Mouse (Mus musculus) kidney, adult 9 months (tissue): ENCODE results near the gene Sema3a.
A peak's percentile ranks its signal among the peaks of the same experiment; 100 is the strongest.
"Not testable (repeated sequence)": the region's sequence is repeated elsewhere in the genome, so short reads cannot be mapped to it uniquely, and the experiment has no call there.

ENCODE experiments used
- DNase-seq: peaks from one replicate; pipeline ENCODE4 v3.0.0; 2022

Gene Sema3a

DNA sequence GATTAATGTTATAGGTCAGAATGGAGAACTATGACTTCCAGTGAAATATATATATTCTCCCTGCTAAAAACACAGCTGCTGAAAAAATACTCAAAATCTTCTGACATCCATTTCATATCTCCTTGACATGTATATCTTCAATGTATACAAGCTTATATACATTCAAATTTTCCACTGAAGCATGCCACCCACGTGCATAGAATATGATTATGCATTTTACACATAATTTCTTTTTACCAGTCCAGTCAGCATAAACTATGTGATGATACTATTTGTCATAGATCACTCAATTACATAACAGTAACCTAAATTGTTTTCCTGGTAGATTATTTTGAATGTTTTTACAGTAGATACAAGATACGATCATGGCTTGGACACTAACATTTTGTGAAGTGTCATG lies 306.6 kb downstream of the Sema3a start:
- no peak for DNase-seq

- no peak for DNase-seq
These were observed 307.4 kb downstream of the Sema3a start for GRCm38 (mm10) chr5:13432574-13432973.

- no peak for DNase-seq
These were observed 308.1 kb downstream of the Sema3a start for GRCm38 (mm10) chr5:13433303-13433702.

- DNase-seq: peak; percentile 7
These were observed 315.9 kb downstream of the Sema3a start for GRCm38 (mm10) chr5:13441112-13441511.

DNA sequence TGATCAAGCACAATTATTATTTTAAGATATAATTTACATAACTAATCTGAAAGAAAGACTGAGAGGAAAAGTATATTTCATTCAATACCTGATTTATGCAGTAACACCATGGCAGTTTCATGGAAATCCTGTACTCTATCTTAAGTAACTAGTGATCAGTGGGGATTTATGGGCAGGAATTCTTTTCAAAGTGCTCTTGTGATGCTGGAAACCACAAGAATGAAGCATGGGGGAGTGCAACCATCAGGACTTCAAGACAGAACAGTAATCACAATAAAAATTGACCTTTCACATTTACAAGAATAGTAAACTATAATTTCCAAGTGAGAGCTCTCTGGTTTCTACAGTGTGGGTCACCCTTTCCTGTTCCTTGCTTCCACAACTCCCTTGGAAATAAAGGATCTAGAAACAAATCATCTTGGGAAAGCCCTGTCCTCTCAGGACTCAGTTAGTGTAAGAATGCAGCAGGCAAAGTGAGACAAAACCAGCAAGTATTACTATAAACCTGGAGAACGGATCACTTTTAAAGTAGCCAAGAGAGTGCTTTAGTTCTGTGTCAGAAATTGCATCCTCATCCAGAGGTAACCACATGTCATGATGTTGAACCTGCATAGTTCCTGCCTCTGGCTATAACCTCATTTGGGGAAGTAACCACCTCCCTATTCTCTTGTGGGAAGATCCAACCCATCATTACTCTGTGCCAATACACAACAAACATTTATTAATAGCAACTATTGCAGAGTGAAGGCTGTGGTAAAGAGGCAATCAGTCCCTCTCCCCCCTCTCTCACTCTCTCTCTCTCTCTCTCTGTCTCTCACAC lies 335.2 kb downstream of the Sema3a start:
- DNase-seq: no peak

GRCm38 (mm10) chr5:13468856-13469255 lies 343.6 kb downstream of the Sema3a start:
- no peak for DNase-seq

- no peak for DNase-seq
These were observed 344.2 kb downstream of the Sema3a start for GRCm38 (mm10) chr5:13469401-13469800.

GRCm38 (mm10) chr5:13470057-13470905 lies 345.1 kb downstream of the Sema3a start:
- DNase-seq: peak; percentile 7

- no peak for DNase-seq
These were observed 352.4 kb downstream of the Sema3a start for GRCm38 (mm10) chr5:13477653-13478052.

DNA sequence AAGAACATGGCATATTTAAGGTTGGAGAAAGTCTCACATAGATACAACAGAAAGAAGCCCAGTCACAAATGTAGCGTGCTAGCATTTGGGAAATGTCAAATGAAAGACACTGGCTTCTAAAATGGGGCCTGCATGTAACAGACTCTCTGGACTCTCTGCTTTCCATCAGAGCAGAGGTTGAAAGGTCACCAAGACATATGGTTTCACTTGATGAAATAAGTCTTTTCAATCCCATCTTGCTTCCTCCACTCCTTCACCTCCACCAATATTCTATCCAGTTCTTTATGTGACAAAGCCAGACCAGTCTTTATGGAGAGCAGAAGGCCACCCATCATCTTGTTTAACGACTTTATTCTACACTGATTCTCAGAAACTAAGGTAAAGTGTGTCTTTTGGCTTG lies 363.5 kb downstream of the Sema3a start:
- no peak for DNase-seq

DNA sequence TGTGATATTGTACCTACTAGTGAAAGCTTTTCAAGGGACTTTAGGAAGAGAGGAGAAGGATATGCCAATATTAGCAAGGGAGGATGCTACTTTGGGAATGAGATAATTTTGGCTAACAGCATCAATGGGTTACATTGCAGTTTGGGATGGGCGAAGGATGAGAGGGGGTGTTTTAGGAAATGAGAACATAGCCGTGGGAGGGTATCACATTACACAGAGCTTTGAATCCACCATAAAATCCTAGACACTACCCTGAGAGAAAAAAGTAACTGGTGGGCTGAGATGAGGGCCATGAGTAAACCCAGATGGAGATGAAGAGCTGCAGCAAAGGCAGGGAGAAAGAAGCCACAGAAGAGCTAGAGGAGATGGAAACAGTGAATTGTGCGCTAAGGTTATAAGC lies 370.8 kb downstream of the Sema3a start:
- not testable (repeated sequence) for DNase-seq

DNA sequence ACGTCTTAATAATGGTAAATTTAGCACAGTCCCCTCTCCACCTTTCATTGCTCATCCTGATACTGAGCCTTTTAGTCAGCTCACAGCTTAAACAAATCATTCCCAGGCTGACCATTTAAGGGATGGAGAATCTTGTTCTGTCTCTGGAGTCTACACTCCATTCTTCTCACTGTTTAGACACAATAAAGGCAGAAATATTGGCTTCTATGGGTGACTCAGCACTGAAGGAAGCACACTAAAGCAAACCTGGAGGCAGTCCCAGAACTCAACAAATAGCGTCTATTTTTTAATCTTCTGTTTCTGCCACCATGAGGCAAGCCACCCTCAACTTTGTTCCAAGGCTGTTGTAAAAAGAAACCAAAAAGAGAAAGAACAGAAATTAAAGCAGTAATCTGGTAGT lies 374.6 kb downstream of the Sema3a start:
- DNase-seq: no peak

DNA sequence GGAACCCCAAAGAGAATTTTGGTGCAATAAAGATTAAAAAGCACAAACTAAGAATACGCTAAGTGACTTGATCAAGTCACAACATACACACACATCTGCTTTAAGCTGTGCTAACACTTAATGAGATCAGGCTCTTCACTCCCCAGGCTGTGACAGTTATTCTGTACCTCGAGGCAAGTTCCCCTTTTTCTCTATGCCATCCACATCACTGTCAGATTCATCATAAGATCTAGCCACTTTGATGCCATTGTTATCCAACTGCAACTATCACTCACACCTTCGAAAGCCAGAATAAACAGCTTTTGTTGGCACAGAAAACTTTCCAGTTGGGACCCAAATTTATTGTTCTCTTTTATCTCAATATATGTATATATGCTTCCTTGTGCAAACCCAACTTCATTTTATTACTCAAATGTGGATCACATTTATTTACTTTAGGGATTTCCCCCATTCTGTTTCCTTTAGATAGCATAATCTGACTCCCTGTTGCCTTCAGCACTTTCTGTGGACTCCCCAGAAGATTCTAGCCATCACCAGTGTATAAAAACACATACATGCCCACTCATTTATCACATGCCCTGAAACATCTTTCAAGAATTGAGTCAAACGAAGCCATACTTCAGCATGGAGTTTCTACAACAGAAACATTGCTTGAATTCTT lies 380.8 kb downstream of the Sema3a start:
- no peak for DNase-seq

DNA sequence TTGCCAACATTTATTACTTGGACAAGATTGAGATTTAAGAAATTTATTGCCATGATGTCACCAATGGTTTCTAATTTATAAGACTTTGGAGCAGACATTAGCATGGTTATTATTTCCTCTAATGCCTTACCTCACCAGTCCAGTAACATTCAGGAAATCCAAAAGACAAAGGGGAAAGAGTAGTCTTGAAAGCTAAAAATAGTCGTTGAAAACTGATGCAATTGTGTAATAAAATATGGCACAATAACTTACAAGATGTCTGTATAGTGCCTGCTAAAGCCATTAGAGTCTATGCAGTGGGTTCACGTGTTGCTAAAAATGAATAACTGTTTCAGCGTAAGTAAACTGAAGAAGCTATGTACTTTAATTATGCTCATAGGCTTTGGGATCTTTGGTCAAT lies 383.9 kb downstream of the Sema3a start:
- DNase-seq: no peak

GRCm38 (mm10) chr5:13517018-13517417 lies 391.8 kb downstream of the Sema3a start:
- DNase-seq: no peak

DNA sequence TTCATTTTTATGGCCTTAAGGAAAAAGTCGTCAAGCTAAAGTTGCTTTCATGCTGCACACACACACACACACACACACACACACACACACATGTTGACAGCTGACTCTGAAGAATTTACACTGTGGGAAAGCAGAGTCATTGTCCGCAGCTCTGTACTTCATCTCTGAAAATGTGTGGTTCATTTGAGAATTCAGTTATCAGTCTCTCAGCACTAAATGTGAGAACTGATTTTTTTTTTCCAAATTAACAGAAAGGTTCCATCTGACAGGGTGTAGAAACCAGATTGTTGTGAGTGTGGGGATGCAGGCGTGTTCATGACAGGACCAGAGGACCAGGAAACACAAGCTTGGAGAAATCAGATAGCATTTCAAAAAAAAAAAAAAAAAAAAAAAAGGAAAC lies 400.4 kb downstream of the Sema3a start:
- no peak for DNase-seq

DNA sequence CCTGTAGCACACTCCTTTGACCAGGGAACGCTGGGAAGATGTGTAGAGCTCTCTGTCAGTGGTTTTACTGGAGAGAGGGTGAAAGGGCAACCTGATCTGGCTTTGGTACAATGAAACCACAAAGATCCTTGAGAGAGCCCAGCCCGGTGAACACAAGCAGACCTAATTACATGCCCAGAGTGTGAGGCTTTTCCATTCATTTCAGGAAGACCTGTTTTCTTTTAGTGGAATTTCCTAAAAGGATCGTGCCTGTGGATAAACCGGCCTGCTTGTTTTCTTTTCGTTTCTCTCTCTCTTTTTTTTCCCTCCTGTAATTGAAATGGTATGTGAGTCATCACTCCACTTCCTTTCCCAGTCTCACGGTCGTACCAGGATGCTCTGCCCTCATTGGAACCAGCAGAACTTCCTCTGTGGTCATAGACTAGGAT lies 401.8 kb downstream of the Sema3a start:
- no peak for DNase-seq

GRCm38 (mm10) chr5:13529226-13529625 lies 404.0 kb downstream of the Sema3a start:
- no peak for DNase-seq

DNA sequence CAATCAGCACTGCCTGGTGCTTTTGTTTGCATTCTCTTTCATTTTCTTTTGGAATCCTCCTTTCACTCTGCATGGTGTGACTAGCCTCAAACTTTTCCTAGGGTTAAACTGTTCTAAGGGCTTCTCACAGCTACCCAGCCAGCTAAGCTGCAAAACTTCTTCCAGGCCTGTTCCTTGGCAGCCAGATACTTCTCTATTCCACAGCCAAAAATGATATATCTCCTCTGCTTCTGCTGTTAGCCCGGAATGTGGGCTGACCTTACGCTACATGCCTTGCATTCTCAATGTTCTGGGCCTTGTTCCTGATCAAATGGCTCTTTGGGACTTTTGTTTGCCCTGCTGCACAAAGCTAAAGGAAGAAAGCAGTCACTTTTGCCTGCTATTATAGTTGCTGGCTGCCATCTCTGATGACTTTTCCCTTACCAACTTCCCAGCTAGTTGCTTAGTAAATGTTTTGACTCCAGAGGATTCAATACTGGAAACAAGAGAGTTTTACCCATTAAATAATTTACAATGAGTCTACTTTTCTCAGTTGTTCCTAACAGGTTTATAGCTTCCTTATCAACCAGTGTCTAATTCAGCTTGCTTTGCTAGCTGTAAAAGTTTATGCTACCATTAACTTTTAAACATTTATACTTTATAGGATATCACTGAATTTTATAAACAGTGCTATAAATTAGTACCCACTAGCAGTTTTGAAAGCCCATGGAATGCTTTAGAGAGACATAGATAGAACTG lies 422.4 kb downstream of the Sema3a start:
- peak; percentile 21 for DNase-seq

DNA sequence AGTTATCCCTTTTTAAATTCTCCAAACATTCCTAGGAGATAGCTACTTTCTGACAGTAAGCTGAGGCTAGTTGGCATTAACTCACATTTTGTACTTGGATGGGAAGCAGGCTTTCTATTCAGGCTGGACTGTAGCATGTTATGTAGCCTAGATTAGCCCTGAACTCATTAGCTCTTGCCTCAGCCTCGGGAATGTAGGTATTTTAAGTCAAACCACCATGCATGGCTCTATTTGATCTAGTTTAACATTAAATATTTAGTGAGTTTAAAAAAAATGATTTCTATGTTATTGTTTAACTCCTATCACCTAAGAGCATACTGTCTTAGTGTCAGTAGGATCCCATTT lies 423.0 kb downstream of the Sema3a start:
- no peak for DNase-seq

DNA sequence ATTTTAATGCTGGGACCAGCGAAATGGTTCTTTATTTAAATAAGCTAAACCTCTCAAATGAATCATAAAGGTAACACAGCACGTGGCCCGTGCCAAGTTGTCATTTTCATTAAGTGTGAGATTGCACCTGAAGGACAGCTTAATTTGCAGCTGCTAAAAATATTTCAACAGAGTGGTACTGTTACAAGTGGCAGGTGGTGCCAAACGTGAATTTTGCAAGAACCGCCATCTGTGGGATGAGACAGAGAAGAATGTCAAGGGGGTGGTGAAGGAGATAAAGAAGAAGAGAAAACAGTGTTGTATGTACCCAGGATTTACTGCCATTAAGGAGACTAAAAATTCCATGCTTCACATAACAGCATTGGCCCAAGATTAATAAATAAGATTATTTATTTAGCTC lies 423.9 kb downstream of the Sema3a start:
- no peak for DNase-seq

DNA sequence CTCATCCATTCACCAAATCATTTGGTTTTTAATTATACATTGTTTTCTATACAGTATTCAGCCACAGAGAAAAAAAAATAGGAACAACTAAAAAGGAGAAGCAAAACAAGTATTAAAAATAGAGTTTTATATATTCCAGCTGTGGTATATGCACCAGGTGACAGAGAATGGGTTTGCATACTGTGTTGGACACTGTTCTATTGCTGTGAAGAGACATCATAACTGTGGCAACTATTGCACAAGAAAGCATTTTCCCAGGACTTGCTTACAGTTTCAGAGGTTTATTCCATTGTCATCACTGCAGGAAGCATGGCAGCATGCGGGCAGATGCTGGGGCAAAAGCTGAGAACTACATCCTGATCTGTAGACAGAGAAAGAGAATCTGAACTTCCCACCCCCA lies 425.7 kb downstream of the Sema3a start:
- no peak for DNase-seq

GRCm38 (mm10) chr5:13557257-13557656 lies 432.0 kb downstream of the Sema3a start:
- no peak for DNase-seq
